Mouse (Mus musculus) kidney, embryonic 14.5 days (tissue): ENCODE data around the gene Ctsm. TPM values are rescaled to one million over a fixed set of nuclear protein-coding genes. Genes with fewer than 3 reads are reported as not detected.
"Not testable (repeated sequence)": the region's sequence is repeated elsewhere in the genome, so short reads cannot be mapped to it uniquely, and the experiment has no call there.

ENCODE experiments used
- ATAC-seq: fragments of 200-750 bp; cut with Nextera tagmentation; 2 replicates; pipeline ENCODE4 v1.8.0; 2017; ENCODE audit warnings: moderate number of reproducible peaks, mild to moderate bottlenecking, moderate TSS enrichment, moderate library complexity; ENCODE audit not compliant: low FRiP score, low TSS enrichment
- H3K27ac ChIP-seq: fragments of 300-500 bp; sonication (generic); 2 replicates; pipeline ENCODE4 v1.5.1; 2014; ENCODE audit warnings: low read depth, mild to moderate bottlenecking, low read length, moderate library complexity, mixed read lengths
- H3K27me3 ChIP-seq: fragments of 300-500 bp; sonication (generic); 2 replicates; pipeline ENCODE4 v1.6.1; 2014; ENCODE audit warnings: mild to moderate bottlenecking, low read length; ENCODE audit not compliant: control insufficient read depth, insufficient read depth
- H3K36me3 ChIP-seq: fragments of 300-500 bp; sonication (generic); 2 replicates; pipeline ENCODE4 v1.6.1; 2014; ENCODE audit warnings: low read length, mixed read lengths; ENCODE audit not compliant: control insufficient read depth, insufficient read depth
- H3K4me1 ChIP-seq: fragments of 300-500 bp; sonication (generic); 2 replicates; pipeline ENCODE4 v1.6.1; 2014; ENCODE audit warnings: low read length, mixed read lengths; ENCODE audit not compliant: control insufficient read depth, insufficient read depth
- H3K4me2 ChIP-seq: fragments of 300-500 bp; sonication (generic); replicated peaks from 2 replicates; pipeline ENCODE4 v1.6.1; 2014; ENCODE audit warnings: low read depth, mild to moderate bottlenecking, low read length
- H3K4me3 ChIP-seq: fragments of 300-500 bp; sonication (generic); 2 replicates; pipeline ENCODE4 v1.5.1; 2014; ENCODE audit warnings: mild to moderate bottlenecking, low read length
- H3K9ac ChIP-seq: fragments of 300-500 bp; sonication (generic); 2 replicates; pipeline ENCODE4 v1.6.1; 2014; ENCODE audit warnings: low read depth, mild to moderate bottlenecking, low read length, moderate library complexity
- H3K9me3 ChIP-seq: fragments of 300-500 bp; sonication (generic); 2 replicates; pipeline ENCODE4 v1.6.1; 2016; ENCODE audit warnings: low read length; ENCODE audit not compliant: control insufficient read depth
- WGBS: fragments of 180-500 bp; shearing (Covaris S2); extraction: QIAGEN DNeasy Blood & Tissue Kit; methylation state at CpG from one replicate; pipeline ENCODE4 v1.1.7; 2014; 5-methylcytosine and 5-hydroxymethylcytosine counted together
- polyA plus RNA-seq: library from polyadenylated mRNA; unstranded; fragments of >200 nt; fragmentation: Nextera tagmentation; extraction: Ambion mirVana; gene quantifications from 2 replicates; pipeline ENCODE4 v1.2.1, GENCODE M21; 2014

The Ctsm gene
- not detected in 2 replicates for polyA plus RNA-seq

DNA sequence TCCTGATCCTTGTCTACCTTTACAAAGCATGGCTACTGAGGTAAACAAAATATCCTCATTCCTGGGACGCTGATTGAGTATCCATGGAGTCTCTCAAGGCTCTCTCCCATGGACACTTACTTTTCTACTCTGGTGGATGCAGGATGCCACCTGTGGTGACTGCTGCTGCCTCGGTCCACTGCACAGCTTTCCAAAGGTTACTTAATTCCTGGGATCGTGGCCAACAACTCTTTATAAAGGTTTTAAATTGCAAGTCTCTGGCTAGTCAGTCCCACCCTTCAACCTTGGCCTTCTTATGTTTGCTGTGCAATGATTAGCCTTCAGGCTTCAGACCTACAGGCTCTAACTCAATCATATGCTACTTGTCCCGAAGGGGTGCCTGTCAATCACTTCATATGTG lies at the start of gene Ctsm:
Ctsm (minus strand) TSS at position 209 of the 400 bp plus-strand sequence.
- Histone ChIP-seq H3K9me3 (peaks cover 5% of the 10 kb centered on the region), H3K36me3 (no peaks in the 10 kb centered on the region), H3K27me3 (no peaks in the 10 kb centered on the region), H3K4me3 (no peak within 1 kb of the TSS), H3K9ac (no peak within 1 kb of the TSS), H3K27ac (no peak within 1 kb of the TSS), H3K4me2 (no peak within 1 kb of the TSS), H3K4me1 (no peaks in the 10 kb centered on the region)
- 74% methylated on average over 4 of the region's 4 CpGs for WGBS
- ATAC-seq, result no peak

DNA sequence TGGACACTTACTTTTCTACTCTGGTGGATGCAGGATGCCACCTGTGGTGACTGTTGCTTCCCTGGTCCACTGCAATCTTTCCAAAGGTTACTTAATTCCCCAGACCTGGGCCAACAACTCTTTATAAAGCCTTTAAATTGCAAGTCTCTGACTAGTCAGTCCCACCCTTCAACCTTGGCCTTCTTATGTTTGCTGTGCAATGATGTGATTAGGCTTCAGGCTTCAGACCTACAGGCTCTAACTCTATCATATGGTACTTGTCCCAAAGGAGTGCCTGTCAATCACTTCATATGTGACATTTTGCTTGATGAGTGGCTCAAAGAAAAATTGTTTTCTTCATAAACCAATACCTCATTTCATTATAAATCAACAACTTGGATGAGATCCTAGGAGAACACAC lies 28.4 kb upstream of the Ctsm start, which contains the start of gene Cts3:
Cts3 (minus strand) TSS at position 101 of the 400 bp plus-strand sequence.
- Histone ChIP-seq H3K4me3 (no peak within 1 kb of the TSS), H3K9ac (no peak within 1 kb of the TSS), H3K27me3 (no peaks in the 10 kb centered on the region), H3K4me2 (no peak within 1 kb of the TSS), H3K4me1 (no peaks in the 10 kb centered on the region), H3K9me3 (0 out of 2 replicates have a peak, but pooled peaks cover 2% of the 10 kb centered on the region), H3K36me3 (no peaks in the 10 kb centered on the region), H3K27ac (no peak within 1 kb of the TSS)
- ATAC-seq, result no peak

DNA sequence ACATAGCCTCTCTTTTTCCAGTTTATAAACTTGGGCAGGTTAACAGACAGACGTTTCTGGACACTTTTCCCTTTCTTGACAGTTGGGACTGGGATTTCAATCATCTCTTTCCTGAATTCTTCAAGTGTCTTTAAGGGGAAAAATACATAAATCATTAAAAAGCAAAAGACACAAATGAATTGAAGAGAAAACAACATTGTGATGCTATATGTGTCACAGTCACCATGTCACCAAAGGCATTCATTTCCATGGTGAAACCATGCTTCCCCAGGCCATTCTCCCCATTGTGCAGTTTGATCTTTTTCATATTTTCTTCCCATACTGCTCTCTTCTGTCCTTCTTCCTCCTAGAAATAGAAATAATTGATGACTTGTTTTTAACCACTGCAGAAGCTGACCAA lies 26.4 kb upstream of the Ctsm start, which contains the start of gene Gm49352:
Gm49352 (minus strand) TSS at position 101 of the 400 bp plus-strand sequence.
- H3K36me3 ChIP-seq, H3K4me2 ChIP-seq, H3K27ac ChIP-seq, H3K9ac ChIP-seq, ATAC-seq, H3K9me3 ChIP-seq, H3K4me1 ChIP-seq, H3K27me3 ChIP-seq, H3K4me3 ChIP-seq: not testable (repeated sequence)
- WGBS, result 53% methylated on average over 1 of the region's 1 CpGs

Other genes starting within 250 kb of the Ctsm start
- gene Cts7, start 183.6 kb downstream of the Ctsm start, polyA plus RNA-seq, result not detected in 2 replicates
- not detected in 2 replicates for gene Gm49352, start 26.3 kb upstream of the Ctsm start, polyA plus RNA-seq
- not detected in 2 replicates for gene Cts3, start 28.3 kb upstream of the Ctsm start, polyA plus RNA-seq